Mouse (Mus musculus) small intestine, adult 2 months (tissue): Measurements from ENCODE around the gene Armc7.
A peak's percentile ranks its signal among the peaks of the same experiment; 100 is the strongest.

Experiments used
- CTCF ChIP-seq: fragments of 200-500 bp; IDR thresholded peaks from 2 replicates; pipeline ENCODE4 v1.5.1; 2012; ENCODE audit warnings: low read depth, mild to moderate bottlenecking, control low read depth, inconsistent platforms, low read length, moderate library complexity, mixed read lengths; ENCODE audit not compliant: insufficient replicate concordance, insufficient read length; ENCODE audit errors: extremely low read depth
- POLR2A ChIP-seq: fragments of 200-500 bp; IDR thresholded peaks from 2 replicates; pipeline ENCODE4 v1.6.1; 2012; ENCODE audit warnings: low read depth, mild to moderate bottlenecking, control low read depth, inconsistent platforms, low read length, moderate library complexity

DNA sequence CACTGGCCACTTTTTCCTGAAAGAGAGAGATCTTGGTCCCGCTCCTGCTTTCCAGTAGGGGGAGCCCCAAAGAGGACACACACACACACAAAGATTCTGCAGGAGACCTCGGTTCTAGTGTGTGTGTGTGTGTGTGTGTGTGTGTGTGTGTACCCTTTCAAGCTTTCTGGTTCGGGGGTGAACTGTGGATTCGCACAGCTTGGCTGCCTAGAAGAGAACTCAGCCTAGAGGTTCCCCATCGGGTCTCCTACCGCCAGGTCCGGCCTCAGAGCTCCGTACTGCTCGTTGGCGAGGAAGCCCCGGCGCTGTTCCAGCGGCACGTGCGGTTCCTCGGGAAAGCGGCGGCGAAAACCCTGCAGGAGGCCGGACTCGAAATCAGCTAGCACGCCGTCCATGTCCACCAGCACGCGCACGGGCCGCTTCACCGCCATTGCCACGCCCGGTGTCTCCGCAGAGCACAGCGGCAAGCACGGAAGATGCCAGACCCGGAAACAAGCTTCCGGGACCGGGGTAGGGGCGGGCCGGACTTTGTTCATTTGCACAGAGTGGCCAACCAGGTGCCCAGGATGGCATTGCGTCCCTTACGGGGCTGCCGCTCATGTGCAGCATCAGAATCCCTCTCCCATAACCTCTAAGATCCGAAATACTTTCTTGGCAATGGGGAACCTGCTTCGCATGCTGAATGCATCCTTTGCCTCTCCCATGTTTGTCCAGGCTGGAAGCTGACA lies 16.1 kb downstream of the Armc7 start, which contains the start of gene Nt5c:
- peak; percentile 83; the same call in 1 of the 2 replicates for TF ChIP-seq CTCF
- peak; percentile 83 for TF ChIP-seq POLR2A
